Mouse (Mus musculus) embryonic facial prominence, embryonic 14.5 days (tissue): Measurements from ENCODE around the gene Slitrk1. TPM values are rescaled to one million over a fixed set of nuclear protein-coding genes. Genes with fewer than 3 reads are reported as not detected.

Experiments used
- ATAC-seq: fragments of 200-750 bp; cut with Nextera tagmentation; 2 replicates; pipeline ENCODE4 v1.8.0; 2017; ENCODE audit warnings: low read depth, moderate number of reproducible peaks, moderate TSS enrichment
- DNase-seq: peaks from one replicate; pipeline ENCODE4 v3.0.0-alpha.2; 2015; ENCODE audit warnings: low spot score
- H3K27ac ChIP-seq: fragments of 300-500 bp; sonication (generic); replicated peaks from 2 replicates; pipeline ENCODE4 v1.5.1; 2014; ENCODE audit warnings: low read depth, mild to moderate bottlenecking, low read length, moderate library complexity
- H3K27me3 ChIP-seq: fragments of 300-500 bp; sonication (generic); replicated peaks from 2 replicates; pipeline ENCODE4 v1.6.1; 2014; ENCODE audit warnings: low read length; ENCODE audit not compliant: control insufficient read depth, insufficient read depth
- H3K36me3 ChIP-seq: fragments of 300-500 bp; sonication (generic); 2 replicates; pipeline ENCODE4 v1.6.1; 2014; ENCODE audit warnings: low read length, mixed read lengths; ENCODE audit not compliant: control insufficient read depth, insufficient read depth
- H3K4me1 ChIP-seq: fragments of 300-500 bp; sonication (generic); 2 replicates; pipeline ENCODE4 v1.6.1; 2014; ENCODE audit warnings: antibody characterized with exemption, low read length; ENCODE audit not compliant: control insufficient read depth, insufficient read depth
- H3K4me2 ChIP-seq: fragments of 300-500 bp; sonication (generic); 2 replicates; pipeline ENCODE4 v1.6.1; 2014; ENCODE audit warnings: low read depth, mild to moderate bottlenecking, low read length, moderate library complexity, mixed read lengths
- H3K4me3 ChIP-seq: fragments of 300-500 bp; sonication (generic); 2 replicates; pipeline ENCODE4 v1.5.1; 2014; ENCODE audit warnings: low read depth, mild to moderate bottlenecking, low read length
- H3K9ac ChIP-seq: fragments of 300-500 bp; sonication (generic); 2 replicates; pipeline ENCODE4 v1.6.1; 2014; ENCODE audit warnings: low read depth, mild to moderate bottlenecking, low read length, moderate library complexity, mixed read lengths
- H3K9me3 ChIP-seq: fragments of 300-500 bp; sonication (generic); 2 replicates; pipeline ENCODE4 v1.6.1; 2016; ENCODE audit warnings: low read length; ENCODE audit not compliant: control insufficient read depth
- WGBS: fragments of 180-500 bp; shearing (Covaris S2); extraction: QIAGEN DNeasy Blood & Tissue Kit; methylation state at CpG from one replicate; pipeline ENCODE4 v1.1.7; 2014; 5-methylcytosine and 5-hydroxymethylcytosine counted together
- polyA plus RNA-seq: library from polyadenylated mRNA; unstranded; fragments of >200 nt; fragmentation: Nextera tagmentation; extraction: Ambion mirVana; gene quantifications from 2 replicates; pipeline ENCODE4 v1.2.1, GENCODE M21; 2014

Gene Slitrk1
- polyA plus RNA-seq = 2.8 and 4.6 TPM in 2 replicates

DNA sequence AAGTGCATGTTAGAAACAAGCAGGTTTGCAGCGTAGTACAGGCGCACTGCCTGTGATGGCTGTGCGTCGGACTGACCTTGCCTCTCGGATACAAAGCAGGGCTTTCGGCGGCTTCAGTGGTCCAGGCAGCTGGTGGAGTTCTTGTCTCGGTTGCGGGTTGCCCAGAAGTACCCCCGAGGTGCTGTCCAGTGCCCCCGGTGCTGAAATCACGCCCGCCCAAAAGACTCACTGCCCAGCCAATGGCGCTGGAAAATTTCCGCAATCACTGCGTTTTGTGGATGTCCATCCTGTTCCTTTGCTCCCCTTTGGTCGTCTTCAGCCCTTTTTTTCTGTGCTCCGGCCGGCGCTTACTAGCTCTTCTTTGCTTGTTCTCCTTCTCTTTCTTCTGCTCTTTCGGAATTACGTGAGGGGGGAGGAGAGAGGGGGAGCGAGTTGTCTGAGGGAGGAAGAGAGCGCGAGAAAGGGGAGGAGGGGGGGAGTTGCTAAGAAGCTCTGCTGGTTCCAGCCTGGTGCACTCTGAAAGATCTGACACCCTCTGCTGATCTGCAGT is at the start of gene Slitrk1:
Slitrk1 (minus strand) TSS at position 445 of the 550 bp plus-strand sequence.
- H3K27me3 ChIP-seq = peaks cover 49% of the 10 kb centered on the region
- peak within 1 kb of the TSS; percentile 34 for H3K9ac ChIP-seq
- no peaks in the 10 kb centered on the region for H3K9me3 ChIP-seq
- H3K4me1 ChIP-seq = peaks cover 19% of the 10 kb centered on the region
- peak within 1 kb of the TSS; percentile 66 for H3K4me2 ChIP-seq
- peak; percentile 82 for DNase-seq
- no peak within 1 kb of the TSS for H3K27ac ChIP-seq
- ATAC-seq = peak; percentile 62
- under 1% methylated on average over 25 of the region's 25 CpGs for WGBS
- H3K36me3 ChIP-seq = no peaks in the 10 kb centered on the region
- H3K4me3 ChIP-seq = peak within 1 kb of the TSS; percentile 43

DNA sequence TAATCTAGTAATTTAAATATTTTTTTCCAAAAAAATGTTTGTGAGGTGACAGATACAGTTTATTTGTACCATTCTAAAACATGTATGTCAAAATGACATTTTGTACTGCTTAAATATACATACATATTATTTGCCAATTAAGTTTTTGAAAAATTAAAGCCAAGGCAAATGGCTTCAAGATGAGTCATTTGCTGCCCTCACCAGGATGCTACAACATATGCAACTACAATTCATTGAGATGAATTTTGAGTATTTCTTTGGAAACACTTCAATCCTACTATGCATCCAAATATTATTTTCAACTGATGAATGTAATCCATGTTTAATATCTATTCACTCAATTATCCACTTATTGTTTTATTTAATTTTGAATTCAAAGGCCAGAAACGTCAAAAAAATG is 21.8 kb upstream of the Slitrk1 start:
- Histone ChIP-seq H3K4me1 (no peaks in the 10 kb centered on the region), H3K36me3 (no peaks in the 10 kb centered on the region), H3K9me3 (no peaks in the 10 kb centered on the region), H3K4me2 (no peak overlapping the region), H3K27ac (no peak overlapping the region), H3K4me3 (no peak overlapping the region), H3K27me3 (no peaks in the 10 kb centered on the region), H3K9ac (no peak overlapping the region)
- ATAC-seq (no peak), DNase-seq (no peak)
- WGBS = 69% methylated on average over 1 of the region's 1 CpGs

DNA sequence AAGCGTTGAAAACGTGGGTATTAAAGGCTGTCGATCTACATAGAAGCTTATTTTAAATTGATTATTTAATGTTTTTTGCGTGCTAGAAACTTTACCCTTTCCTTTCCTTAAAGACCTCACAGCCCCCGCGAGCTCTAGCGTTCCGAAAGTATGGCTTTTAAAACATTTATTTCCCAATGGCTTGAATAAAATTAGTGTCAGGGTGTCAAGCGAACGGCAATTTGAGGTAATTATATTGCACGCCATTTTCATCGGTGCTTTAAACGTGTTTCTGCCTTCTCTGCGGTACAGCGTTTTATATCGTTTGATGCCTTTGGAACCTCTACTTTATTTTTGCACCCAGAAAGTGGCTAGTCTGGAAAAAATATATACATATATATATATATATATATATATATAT is 378 bp upstream of the Slitrk1 start:
- DNase-seq (no peak), ATAC-seq (no peak)
- H3K4me1 ChIP-seq = peaks cover 19% of the 10 kb centered on the region
- H3K27ac ChIP-seq = no peak overlapping the region
- peak overlapping the region; percentile 43 for H3K4me3 ChIP-seq
- WGBS = 15% methylated on average over 16 of the region's 16 CpGs
- H3K36me3 ChIP-seq = no peaks in the 10 kb centered on the region
- no peak overlapping the region for H3K9ac ChIP-seq
- peaks cover 43% of the 10 kb centered on the region for H3K27me3 ChIP-seq
- H3K9me3 ChIP-seq = no peaks in the 10 kb centered on the region
- peak overlapping the region; percentile 66 for H3K4me2 ChIP-seq

GRCm38 (mm10) chr14:108912876-108913490 is 975 bp downstream of the Slitrk1 start:
- H3K4me3 ChIP-seq = peak overlapping the region; percentile 43
- no peak overlapping the region for H3K27ac ChIP-seq
- H3K4me2 ChIP-seq = peak overlapping the region; percentile 66
- no peaks in the 10 kb centered on the region for H3K9me3 ChIP-seq
- peak overlapping the region; percentile 34; the same call in 1 of the 2 replicates for H3K9ac ChIP-seq
- peaks cover 49% of the 10 kb centered on the region for H3K27me3 ChIP-seq
- under 1% methylated on average over 21 of the region's 21 CpGs for WGBS
- H3K36me3 ChIP-seq = no peaks in the 10 kb centered on the region
- ATAC-seq (no peak), DNase-seq (peak; percentile 15)
- peaks cover 19% of the 10 kb centered on the region for H3K4me1 ChIP-seq

GRCm38 (mm10) chr14:108912021-108912875 is 1.7 kb downstream of the Slitrk1 start:
- 0 out of 2 replicates have a peak, but pooled peaks have one; percentile 14 for ATAC-seq
- peak overlapping the region; percentile 43 for H3K4me3 ChIP-seq
- H3K27me3 ChIP-seq = peaks cover 49% of the 10 kb centered on the region
- H3K9me3 ChIP-seq = no peaks in the 10 kb centered on the region
- no peaks in the 10 kb centered on the region for H3K36me3 ChIP-seq
- H3K4me1 ChIP-seq = peaks cover 19% of the 10 kb centered on the region
- no peak overlapping the region for H3K27ac ChIP-seq
- 2% methylated on average over 24 of the region's 24 CpGs for WGBS
- peak; percentile 24 for DNase-seq
- H3K9ac ChIP-seq = no peak overlapping the region; the same call in 1 of the 2 replicates
- H3K4me2 ChIP-seq = peak overlapping the region; percentile 66

DNA sequence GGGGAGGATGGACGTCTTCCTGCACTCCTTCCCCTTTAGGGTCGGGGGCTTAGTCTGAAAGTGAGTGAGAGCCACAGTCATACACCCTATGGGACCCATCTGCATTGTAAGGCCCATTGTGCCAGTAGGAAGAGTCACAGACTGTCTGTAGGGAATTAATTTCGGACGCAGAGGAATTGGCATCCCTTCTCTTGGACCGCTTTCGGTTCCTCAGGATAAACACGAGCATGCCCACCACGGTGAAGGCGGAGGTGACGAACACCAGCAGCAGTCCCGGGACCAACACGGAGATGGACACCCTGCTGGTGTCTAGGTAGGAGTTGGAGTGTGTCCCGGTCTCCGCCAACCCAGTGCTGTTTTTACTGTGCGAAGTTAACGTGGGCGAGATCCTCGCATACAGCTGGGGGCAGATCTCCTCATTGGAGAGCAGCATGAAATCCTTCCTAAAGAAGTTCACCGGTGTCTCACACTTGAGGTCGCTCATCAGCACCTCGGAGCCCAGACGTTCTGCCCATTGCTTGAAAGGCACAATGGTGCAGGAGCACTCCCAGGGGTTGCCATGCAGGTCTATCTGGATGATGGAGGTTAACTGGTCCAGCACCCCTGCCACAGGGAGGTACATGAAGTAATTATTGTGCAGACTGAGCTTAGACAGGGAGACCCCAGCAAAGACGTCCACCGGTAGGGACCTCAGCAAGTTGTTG is 2.7 kb downstream of the Slitrk1 start:
- peaks cover 49% of the 10 kb centered on the region for H3K27me3 ChIP-seq
- ATAC-seq = no peak
- H3K9ac ChIP-seq = no peak overlapping the region

GRCm38 (mm10) chr14:108910449-108911137 is 3.4 kb downstream of the Slitrk1 start:
- peaks cover 19% of the 10 kb centered on the region for H3K4me1 ChIP-seq
- DNase-seq (peak; percentile 12), ATAC-seq (no peak)
- H3K27me3 ChIP-seq = peaks cover 49% of the 10 kb centered on the region
- no peaks in the 10 kb centered on the region for H3K36me3 ChIP-seq
- no peak overlapping the region for H3K27ac ChIP-seq
- no peak overlapping the region for H3K9ac ChIP-seq
- H3K9me3 ChIP-seq = no peaks in the 10 kb centered on the region
- H3K4me3 ChIP-seq = peak overlapping the region; percentile 43
- peak overlapping the region; percentile 66 for H3K4me2 ChIP-seq
- 4% methylated on average over 19 of the region's 19 CpGs for WGBS

More for the DNA sequence above, 2.7 kb downstream of the Slitrk1 start:
- H3K4me3 ChIP-seq = peak overlapping the region; percentile 43
- H3K9me3 ChIP-seq = no peaks in the 10 kb centered on the region
- 2% methylated on average over 24 of the region's 24 CpGs for WGBS
- peaks cover 19% of the 10 kb centered on the region for H3K4me1 ChIP-seq
- peak; percentile 11 for DNase-seq
- no peaks in the 10 kb centered on the region for H3K36me3 ChIP-seq
- no peak overlapping the region for H3K27ac ChIP-seq
- peak overlapping the region; percentile 66 for H3K4me2 ChIP-seq
